26 mouse cellular contexts compared by ENCODE assay signal in genomic region chr2:60177490-60177889, GRCm38 (mm10). TPM values are rescaled to one million over a fixed set of nuclear protein-coding genes. Genes with fewer than 3 reads are reported as not detected.
DNase-seq lines count a peak whose midpoint lies in the region; TF ChIP-seq lines count a peak whose summit lies in the region.
"Had no signal": no experiment of that assay in that cellular context is flagged by ENCODE, and none has a peak within 500 bp of the region (broad histone marks: within the 10 kb centered on the region; RNA-seq: fewer than 3 reads in every experiment).

No protein-coding gene starts in this region.

- peak; percentile 85 for DNase-seq in kidney, adult 2 months
- DNase-seq in kidney, postnatal 4 days = no peak
- peak; percentile 20 for DNase-seq in NIH3T3 (ENCODE audit: low read depth)
- peak; percentile 32 for DNase-seq in kidney, postnatal 14 days
- no peak for DNase-seq in layer of hippocampus, adult 8-10 months (ENCODE audit: low spot score in 2 of 2)
- DNase-seq in left cerebral cortex, postnatal 25 days (ENCODE audit: low spot score in 2 of 2) = no peak
- DNase-seq: adrenal gland, adult 8-10 months; adrenal gland, postnatal 25 days; cerebellum, adult 11-12 months; cerebellum, adult 8-10 months; cerebellum, postnatal 10 days; cerebellum, postnatal 36 days; embryo, embryonic 11 days; gastrocnemius, postnatal 25 days; heart, adult 18-20 months; heart, postnatal 10 days; heart, postnatal 36 days had no signal

- no peaks in the 10 kb centered on the region for H3K27me3 ChIP-seq in kidney, adult 2 months (replicated peaks; ENCODE audit: control insufficient read depth, insufficient read depth, low read length)
- H3K27me3 ChIP-seq: embryonic facial prominence, embryonic 13.5 days; forebrain, embryonic 12.5 days; forebrain, embryonic 15.5 days; heart, embryonic 12.5 days; heart, embryonic 15.5 days; hindbrain, embryonic 13.5 days had no signal

- H3K36me3 ChIP-seq in kidney, adult 2 months (ENCODE audit: control insufficient read depth, insufficient read depth, low read length) = no peaks in the 10 kb centered on the region
- H3K36me3 ChIP-seq: embryonic facial prominence, embryonic 10.5 days; embryonic facial prominence, embryonic 13.5 days; forebrain, embryonic 12.5 days; forebrain, embryonic 15.5 days; heart, embryonic 12.5 days; heart, embryonic 15.5 days; hindbrain, embryonic 10.5 days; hindbrain, embryonic 13.5 days had no signal

- H3K4me3 ChIP-seq in kidney, adult 2 months (ENCODE audit: insufficient read depth, low read depth, low read length) = no peak overlapping the region
- H3K4me3 ChIP-seq: embryonic facial prominence, embryonic 10.5 days; embryonic facial prominence, embryonic 13.5 days; erythroblast, embryonic 14.5 days; forebrain, embryonic 12.5 days; forebrain, embryonic 15.5 days; heart, embryonic 12.5 days; heart, embryonic 15.5 days; hindbrain, embryonic 10.5 days; hindbrain, embryonic 13.5 days had no signal

- intact Hi-C loops in left cerebral cortex, postnatal 25 days (cut with DNase I) = no loop called here

- 55% methylated on average over 3 of the region's 3 CpGs for WGBS in kidney, adult 2 months

- no peak overlapping the region; the same call in 1 of the 2 replicates for H3K27ac ChIP-seq in kidney, adult 2 months (ENCODE audit: insufficient read depth, low read depth, low read length)
- H3K27ac ChIP-seq: embryonic facial prominence, embryonic 10.5 days; embryonic facial prominence, embryonic 13.5 days; forebrain, embryonic 12.5 days; forebrain, embryonic 15.5 days; heart, embryonic 15.5 days; hindbrain, embryonic 10.5 days; hindbrain, embryonic 13.5 days had no signal

- H3K4me1 ChIP-seq in kidney, adult 2 months (ENCODE audit: control insufficient read depth, insufficient read depth, low read length) = peaks cover 3% of the 10 kb centered on the region; the same call in 1 of the 2 replicates
- H3K4me1 ChIP-seq: embryonic facial prominence, embryonic 10.5 days; embryonic facial prominence, embryonic 13.5 days; forebrain, embryonic 12.5 days; forebrain, embryonic 15.5 days; heart, embryonic 12.5 days; heart, embryonic 15.5 days; hindbrain, embryonic 13.5 days had no signal

- TF ChIP-seq CTCF in kidney, adult 2 months (conservative IDR thresholded peaks at IDR 0.05; ENCODE audit: insufficient read depth, insufficient read length, low read depth, low read length) = no peak

- TF ChIP-seq POLR2A in kidney, adult 2 months (IDR thresholded peaks at IDR 0.05; ENCODE audit: low read depth, low read length) = no peak

RNA-seq across cellular contexts. Expression of gene Baz2b, which starts 32.1 kb away (rescaled TPM):
- polyA plus RNA-seq in kidney, adult 2 months (2012; rRNA removed) = 15.0 and 16.5 TPM in 2 replicates
- total RNA-seq in layer of hippocampus, adult 8-10 months (2022) = 10 to 100 TPM; 56.7 to 73.3 (median 59.7) TPM
- total RNA-seq in left cerebral cortex, postnatal 25 days (2021) = 10 to 100 TPM; 47.5 to 57.5 TPM

RNA-seq across cellular contexts. Expression of gene March7, which starts 32.2 kb away (rescaled TPM):
- 8.1 and 10.7 TPM in 2 replicates for polyA plus RNA-seq in kidney, adult 2 months (2012; rRNA removed)
- 10 to 100 TPM; 62.6 to 74.5 (median 69.3) TPM for total RNA-seq in layer of hippocampus, adult 8-10 months (2022)
- 10 to 100 TPM; 55.1 to 60.5 TPM for total RNA-seq in left cerebral cortex, postnatal 25 days (2021)

Comparison
In these comparisons a context has a peak if more than half of its experiments do, and no peak if none do; other contexts are left out.
1. DNase-seq: peak in kidney, adult 2 months (single experiment), NIH3T3 (single experiment) and kidney, postnatal 14 days (single experiment); none in kidney, postnatal 4 days (0 of 2), layer of hippocampus, adult 8-10 months (0 of 2) and left cerebral cortex, postnatal 25 days (0 of 2).